Mouse (Mus musculus): ENCODE data around the gene Tedc1.

DNA sequence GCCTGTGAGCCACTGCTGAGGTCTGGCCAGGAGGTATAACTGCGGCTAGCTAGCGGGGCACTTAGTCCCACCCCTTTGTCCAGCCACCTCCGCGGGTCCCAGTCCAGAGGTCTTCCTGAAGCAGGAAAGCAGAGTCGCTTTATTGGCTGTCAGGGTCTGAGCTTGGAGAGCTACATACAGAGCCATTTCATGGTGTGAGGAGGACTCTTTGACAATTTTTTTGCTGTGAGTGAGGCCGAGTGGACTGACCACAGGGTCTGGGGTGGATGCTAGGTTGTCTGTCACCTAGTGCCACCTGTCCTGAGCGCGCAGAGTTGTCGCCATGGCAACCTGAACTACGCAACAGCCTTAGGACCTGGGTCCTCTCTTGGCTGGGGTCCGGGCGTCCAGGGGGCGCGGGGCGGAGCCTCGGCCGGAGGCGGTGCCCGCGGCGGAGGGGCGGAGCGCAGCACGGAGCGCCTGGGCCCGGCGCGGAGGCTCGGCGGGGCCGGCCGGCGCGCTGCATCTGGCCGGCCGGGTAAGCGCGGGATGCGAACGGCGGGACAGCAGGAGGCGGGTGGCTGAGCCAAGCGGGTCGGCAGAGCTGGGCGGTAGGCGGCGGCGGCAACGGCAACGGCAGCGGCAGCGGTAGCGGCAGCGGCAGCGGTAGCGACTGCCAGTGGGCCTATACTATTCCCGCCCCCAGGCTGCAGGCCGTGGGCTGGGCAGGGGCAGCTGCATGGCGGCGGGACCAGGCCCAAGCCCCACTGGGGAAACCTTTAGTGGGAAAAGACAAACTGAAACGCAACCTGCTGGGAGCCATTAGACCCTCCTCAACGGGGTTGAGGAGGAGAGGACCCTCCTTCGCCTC, 29.4 kb downstream of the Tedc1 start, which contains the start of gene Tmem121:
- TF ChIP-seq CTCF (conservative IDR thresholded peaks at IDR 0.05; ENCODE audit: insufficient read depth, insufficient read length, low read depth, low read length) (no peak), POLR2A (IDR thresholded peaks at IDR 0.05; ENCODE audit: low read depth, low read length) (no peak)
